Mouse (Mus musculus) forebrain, embryonic 14.5 days (tissue): Measurements from ENCODE around the gene Lmtk2. TPM values are rescaled to one million over a fixed set of nuclear protein-coding genes. Genes with fewer than 3 reads are reported as not detected.

Experiments
- ATAC-seq: fragments of 200-750 bp; cut with Nextera tagmentation; 2 replicates; pipeline ENCODE4 v1.8.0; 2017; ENCODE audit warnings: mild to moderate bottlenecking, moderate library complexity
- DNase-seq: peaks from one replicate; pipeline ENCODE4 v3.0.0-alpha.2; 2015; ENCODE audit warnings: low spot score
- H3K27ac ChIP-seq: fragments of 300-500 bp; sonication (generic); 2 replicates; pipeline ENCODE4 v1.5.1; 2014; ENCODE audit warnings: low read depth, mild to moderate bottlenecking, control low read depth, low read length, moderate library complexity
- H3K27me3 ChIP-seq: fragments of 300-500 bp; sonication (generic); replicated peaks from 2 replicates; pipeline ENCODE4 v1.6.1; 2014; ENCODE audit warnings: low read length, control low read depth, mixed read lengths; ENCODE audit not compliant: control insufficient read depth, insufficient read depth
- H3K36me3 ChIP-seq: fragments of 300-500 bp; sonication (generic); 2 replicates; pipeline ENCODE4 v1.6.1; 2014; ENCODE audit warnings: low read length, control low read depth; ENCODE audit not compliant: control insufficient read depth, insufficient read depth
- H3K4me1 ChIP-seq: fragments of 300-500 bp; sonication (generic); 2 replicates; pipeline ENCODE4 v1.6.1; 2014; ENCODE audit warnings: antibody characterized with exemption, low read length, control low read depth; ENCODE audit not compliant: control insufficient read depth, insufficient read depth
- H3K4me2 ChIP-seq: fragments of 300-500 bp; sonication (generic); 2 replicates; pipeline ENCODE4 v1.6.1; 2014; ENCODE audit warnings: mild to moderate bottlenecking, control low read depth, low read length
- H3K4me3 ChIP-seq: fragments of 300-500 bp; sonication (generic); 2 replicates; pipeline ENCODE4 v1.5.1; 2014; ENCODE audit warnings: low read depth, low read length, control low read depth
- H3K9ac ChIP-seq: fragments of 300-500 bp; sonication (generic); 2 replicates; pipeline ENCODE4 v1.6.1; 2014; ENCODE audit warnings: mild to moderate bottlenecking, low read length, control low read depth, moderate library complexity
- H3K9me3 ChIP-seq: fragments of 300-500 bp; sonication (generic); replicated peaks from 2 replicates; pipeline ENCODE4 v1.6.1; 2016; ENCODE audit warnings: low read length, control low read depth, mixed read lengths; ENCODE audit not compliant: control insufficient read depth
- WGBS: fragments of 180-500 bp; shearing (Covaris S2); extraction: QIAGEN DNeasy Blood & Tissue Kit; methylation state at CpG from one replicate; pipeline ENCODE4 v1.1.7; 2014; 5-methylcytosine and 5-hydroxymethylcytosine counted together
- polyA plus RNA-seq: library from polyadenylated mRNA; unstranded; fragments of >200 nt; fragmentation: Nextera tagmentation; extraction: Ambion mirVana; gene quantifications from 2 replicates; pipeline ENCODE4 v1.2.1, GENCODE M21; 2014

The Lmtk2 gene
- polyA plus RNA-seq, 1 experiment from 2014 or later, result 5.2 TPM

DNA sequence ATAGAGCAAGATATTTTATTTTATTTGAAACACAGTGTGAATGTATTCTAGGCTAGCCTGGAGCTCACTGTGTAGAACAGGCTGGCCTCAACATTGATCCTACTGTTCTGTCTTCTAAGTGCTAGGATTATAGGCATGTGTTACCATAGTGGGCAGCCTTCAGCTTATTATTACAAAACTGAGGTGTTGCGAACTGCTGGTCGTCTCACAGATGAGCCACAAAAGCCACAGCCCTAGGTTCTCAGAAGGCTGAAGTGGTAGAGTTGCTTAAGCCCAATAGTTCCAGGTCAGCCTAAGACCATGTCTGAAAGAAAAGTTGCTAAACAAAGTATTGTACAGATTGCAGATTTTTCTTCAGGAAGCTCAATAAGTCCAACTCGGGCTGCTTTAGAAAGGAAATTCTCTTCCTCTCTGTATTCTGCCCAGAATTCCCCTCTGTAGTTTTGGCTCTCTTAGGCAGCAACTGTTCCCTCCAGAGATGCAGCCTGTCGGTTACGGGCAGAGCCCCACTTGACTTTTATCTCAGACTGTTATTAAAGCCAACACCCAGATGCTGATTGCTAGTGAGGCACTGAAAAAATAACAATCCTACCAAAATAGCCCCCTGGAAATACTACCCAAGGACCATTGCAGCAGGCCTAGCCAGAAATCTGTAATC, 14.9 kb downstream of the Lmtk2 start:
- WGBS, result 79% methylated on average over 5 of the region's 5 CpGs
- ATAC-seq, result no peak
- no peaks in the 10 kb centered on the region for H3K27me3 ChIP-seq
- no peak overlapping the region for H3K9ac ChIP-seq
- H3K4me3 ChIP-seq, result no peak overlapping the region
- H3K9me3 ChIP-seq, result no peaks in the 10 kb centered on the region
- no peaks in the 10 kb centered on the region for H3K36me3 ChIP-seq
- H3K4me2 ChIP-seq, result no peak overlapping the region
- no peak for DNase-seq
- H3K4me1 ChIP-seq, result peaks cover 2% of the 10 kb centered on the region; the same call in 1 of the 2 replicates
- no peak overlapping the region for H3K27ac ChIP-seq

- H3K4me3 ChIP-seq, result no peak overlapping the region
- H3K36me3 ChIP-seq, result no peaks in the 10 kb centered on the region
- no peaks in the 10 kb centered on the region for H3K27me3 ChIP-seq
- no peak overlapping the region for H3K27ac ChIP-seq
- ATAC-seq, result no peak
- WGBS, result 81% methylated on average over 2 of the region's 2 CpGs
- DNase-seq, result no peak
- H3K4me1 ChIP-seq, result peaks cover 2% of the 10 kb centered on the region; the same call in 1 of the 2 replicates
- no peaks in the 10 kb centered on the region for H3K9me3 ChIP-seq
- H3K4me2 ChIP-seq, result no peak overlapping the region
- no peak overlapping the region for H3K9ac ChIP-seq
Observed at GRCm38 (mm10) chr5:144115628-144115977, 15.4 kb downstream of the Lmtk2 start.

DNA sequence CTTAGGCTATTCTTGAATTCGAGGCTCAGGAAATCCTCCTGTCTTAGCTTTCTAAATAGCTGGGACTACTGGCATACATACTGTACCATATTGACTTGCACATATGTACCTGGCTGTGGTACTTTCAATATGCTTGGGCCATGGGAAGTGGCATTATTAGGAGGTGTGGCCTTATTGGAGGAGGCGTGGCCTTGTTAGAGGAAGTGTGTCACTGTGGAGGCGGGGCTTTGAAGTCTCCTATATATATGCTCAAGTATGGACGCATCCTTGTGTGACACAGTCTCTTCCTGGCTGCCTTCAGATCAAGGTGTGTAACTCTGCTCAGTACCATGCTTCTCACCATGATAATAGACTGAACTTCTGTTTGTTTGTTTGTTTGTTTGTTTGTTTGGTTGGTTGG, 18.0 kb downstream of the Lmtk2 start:
- Histone ChIP-seq H3K9ac (no peak overlapping the region), H3K36me3 (no peaks in the 10 kb centered on the region), H3K4me3 (no peak overlapping the region), H3K9me3 (no peaks in the 10 kb centered on the region), H3K27ac (no peak overlapping the region), H3K27me3 (no peaks in the 10 kb centered on the region), H3K4me1 (no peaks in the 10 kb centered on the region), H3K4me2 (no peak overlapping the region)
- DNase-seq (no peak), ATAC-seq (no peak)
- 95% methylated on average over 4 of the region's 4 CpGs for WGBS

DNA sequence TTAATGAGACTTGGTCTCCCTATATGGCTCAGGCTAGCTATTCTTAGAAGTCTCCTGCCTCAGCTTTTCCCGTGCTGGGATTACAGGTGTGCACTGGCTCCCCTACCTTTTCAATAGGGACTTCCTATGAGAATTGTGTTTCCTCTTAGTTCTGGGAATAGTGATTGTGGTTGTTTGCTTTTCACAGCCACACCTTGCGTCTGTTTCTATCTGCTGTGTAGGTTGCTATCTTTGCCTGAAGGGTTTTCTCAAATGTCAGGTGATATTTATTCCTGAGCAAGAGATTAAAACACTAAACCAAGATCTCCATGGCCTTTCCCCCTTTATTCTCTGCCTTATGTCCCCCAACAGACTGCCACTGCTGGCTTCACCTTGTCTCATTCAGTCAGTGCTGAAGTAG, 19.1 kb downstream of the Lmtk2 start:
- H3K27ac ChIP-seq, result no peak overlapping the region

DNA sequence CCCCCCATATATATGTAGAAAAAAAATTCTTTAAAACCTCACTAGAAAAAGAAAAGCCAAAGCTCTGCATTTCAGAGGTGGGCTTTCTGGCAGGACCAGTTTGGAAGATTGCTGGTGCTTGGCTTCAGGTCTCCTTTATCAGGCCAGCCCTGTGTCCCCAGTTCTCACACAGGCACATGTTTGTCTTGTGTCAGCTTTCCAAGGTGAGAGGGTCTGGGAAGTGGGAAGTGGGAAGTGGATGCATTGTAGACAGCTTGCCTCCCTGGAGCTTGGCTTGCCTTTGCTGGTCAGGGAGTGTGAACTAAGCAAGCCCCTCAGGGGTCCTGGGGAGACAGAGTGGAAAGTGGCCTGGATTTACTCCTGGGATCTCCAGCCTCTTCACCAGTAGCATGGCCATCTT, 21.3 kb downstream of the Lmtk2 start:
- peaks cover 8% of the 10 kb centered on the region; the same call in 1 of the 2 replicates for H3K4me1 ChIP-seq
- no peak overlapping the region for H3K4me3 ChIP-seq
- no peak for DNase-seq
- H3K27me3 ChIP-seq, result no peaks in the 10 kb centered on the region
- no peak for ATAC-seq
- no peak overlapping the region for H3K27ac ChIP-seq
- H3K4me2 ChIP-seq, result no peak overlapping the region
- H3K9me3 ChIP-seq, result no peaks in the 10 kb centered on the region
- H3K9ac ChIP-seq, result no peak overlapping the region
- H3K36me3 ChIP-seq, result no peaks in the 10 kb centered on the region

More for the DNA sequence above, 19.1 kb downstream of the Lmtk2 start:
- Histone ChIP-seq H3K36me3 (no peaks in the 10 kb centered on the region), H3K4me2 (no peak overlapping the region), H3K9me3 (no peaks in the 10 kb centered on the region), H3K9ac (no peak overlapping the region), H3K4me3 (no peak overlapping the region), H3K4me1 (no peaks in the 10 kb centered on the region), H3K27me3 (no peaks in the 10 kb centered on the region)
- 89% methylated on average over 2 of the region's 2 CpGs for WGBS
- ATAC-seq (no peak), DNase-seq (no peak)

DNA sequence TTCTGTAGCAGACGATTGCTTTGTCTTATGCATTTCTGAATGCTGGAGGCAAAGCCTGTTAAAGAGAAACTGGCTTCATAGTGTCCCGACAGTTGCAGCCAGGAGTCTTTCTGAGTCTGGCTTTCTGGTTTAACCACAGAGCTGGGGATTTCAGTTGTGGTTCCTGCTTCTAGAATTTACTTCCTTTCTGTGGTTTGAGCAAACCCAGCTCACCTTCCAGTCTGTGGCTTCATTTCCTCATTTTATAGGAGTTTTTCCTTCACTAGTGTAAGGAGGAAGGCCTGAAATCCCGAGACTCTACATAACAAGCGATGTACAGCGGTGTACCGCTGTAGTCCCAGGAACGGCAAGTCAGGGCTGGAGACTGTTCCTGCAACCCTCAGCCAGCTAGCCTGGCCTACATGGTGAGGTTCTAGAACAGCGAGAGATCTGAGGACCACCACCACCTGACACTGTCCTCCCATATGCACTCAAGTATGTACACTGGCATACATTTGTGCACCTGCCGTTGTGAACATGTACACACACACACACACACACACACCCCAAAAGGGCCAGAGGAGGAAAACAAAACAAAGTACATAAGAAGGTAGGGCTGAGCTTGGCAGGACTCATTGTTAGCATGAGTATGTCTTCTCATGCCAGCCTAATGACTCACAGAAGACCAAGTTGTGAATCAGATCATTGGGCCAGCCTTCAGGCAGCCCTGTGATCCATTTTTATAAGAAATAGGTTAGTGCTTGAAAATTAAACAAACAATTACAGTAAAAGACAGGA, 25.9 kb downstream of the Lmtk2 start:
- DNase-seq (no peak), ATAC-seq (no peak)
- Histone ChIP-seq H3K4me2 (no peak overlapping the region), H3K27ac (0 out of 2 replicates have a peak overlapping the region, but pooled peaks have one; percentile 7), H3K27me3 (no peaks in the 10 kb centered on the region), H3K4me1 (peaks cover 8% of the 10 kb centered on the region; the same call in 1 of the 2 replicates), H3K9ac (no peak overlapping the region), H3K9me3 (no peaks in the 10 kb centered on the region), H3K36me3 (peaks cover 16% of the 10 kb centered on the region), H3K4me3 (no peak overlapping the region)
- WGBS, result 74% methylated on average over 9 of the region's 9 CpGs

DNA sequence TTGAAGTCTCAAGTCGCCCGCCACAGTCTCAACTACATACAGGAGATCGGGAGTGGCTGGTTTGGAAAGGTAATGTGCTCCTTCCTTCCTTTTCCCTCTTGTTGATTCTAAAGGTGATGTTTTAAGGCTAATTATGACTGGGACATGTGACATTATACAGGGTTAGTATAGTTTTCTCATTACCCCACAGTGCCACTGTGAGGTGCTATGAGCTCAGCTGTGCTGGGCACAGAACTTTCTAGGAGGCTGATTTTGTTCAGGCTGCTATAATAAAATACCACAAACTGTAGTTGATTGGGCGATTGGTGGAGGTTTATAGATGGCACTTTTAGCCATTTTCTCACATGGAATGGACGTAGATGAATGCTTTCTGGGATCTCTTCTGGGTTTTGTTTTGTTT, 43.3 kb downstream of the Lmtk2 start:
- Histone ChIP-seq H3K4me1 (no peaks in the 10 kb centered on the region), H3K9ac (no peak overlapping the region), H3K4me3 (no peak overlapping the region), H3K9me3 (no peaks in the 10 kb centered on the region), H3K4me2 (no peak overlapping the region), H3K27ac (no peak overlapping the region), H3K27me3 (no peaks in the 10 kb centered on the region), H3K36me3 (peaks cover 37% of the 10 kb centered on the region)
- WGBS, result 97% methylated on average over 5 of the region's 5 CpGs
- DNase-seq, result no peak
- no peak for ATAC-seq

DNA sequence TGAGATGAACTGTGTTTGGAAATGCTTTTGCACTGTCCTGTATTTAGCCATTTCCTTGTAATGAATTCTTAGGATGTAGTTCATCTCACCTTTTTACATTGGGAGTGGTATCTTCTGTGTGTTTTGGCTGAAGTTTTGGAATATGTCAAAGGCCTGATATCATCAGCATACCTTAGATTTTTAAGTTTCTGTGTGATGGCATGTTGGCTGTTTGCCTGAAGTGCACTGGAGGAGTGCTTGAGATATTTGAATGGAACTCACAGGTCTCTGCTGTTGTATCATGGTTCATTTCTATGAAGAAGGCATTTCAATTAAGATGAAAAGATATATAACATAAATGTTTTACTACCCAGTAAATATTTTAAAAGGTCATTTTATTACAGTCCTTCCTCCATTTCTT, 46.7 kb downstream of the Lmtk2 start:
- H3K27ac ChIP-seq, result no peak overlapping the region
- no peak overlapping the region for H3K9ac ChIP-seq
- peaks cover 45% of the 10 kb centered on the region for H3K36me3 ChIP-seq
- H3K9me3 ChIP-seq, result no peaks in the 10 kb centered on the region
- H3K4me3 ChIP-seq, result no peak overlapping the region
- H3K27me3 ChIP-seq, result no peaks in the 10 kb centered on the region
- H3K4me2 ChIP-seq, result no peak overlapping the region
- no peak for ATAC-seq
- no peak for DNase-seq
- H3K4me1 ChIP-seq, result no peaks in the 10 kb centered on the region

DNA sequence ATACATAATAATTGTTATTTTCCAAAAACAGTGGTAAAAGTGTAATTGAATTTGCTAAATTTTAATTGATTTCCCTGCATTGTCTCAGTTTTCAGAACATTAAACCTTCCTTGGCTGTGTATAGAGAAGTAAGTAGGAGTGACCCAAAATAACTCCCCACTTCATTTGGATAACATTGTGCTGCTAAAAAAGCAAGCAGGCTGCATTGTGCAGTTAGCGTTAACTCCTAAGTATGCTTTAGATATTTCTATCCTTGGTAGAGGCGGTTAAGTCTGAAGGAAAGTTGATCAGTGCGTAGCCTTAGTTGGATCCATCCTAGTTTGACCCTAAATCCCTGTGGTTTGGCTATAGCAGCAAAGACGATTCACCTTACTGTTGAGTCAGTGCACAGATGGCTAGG, 49.3 kb downstream of the Lmtk2 start:
- Histone ChIP-seq H3K27me3 (no peaks in the 10 kb centered on the region), H3K4me2 (no peak overlapping the region), H3K27ac (no peak overlapping the region), H3K4me3 (no peak overlapping the region), H3K9ac (no peak overlapping the region), H3K36me3 (peaks cover 39% of the 10 kb centered on the region), H3K4me1 (no peaks in the 10 kb centered on the region), H3K9me3 (no peaks in the 10 kb centered on the region)
- DNase-seq, result no peak
- no peak for ATAC-seq
- 90% methylated on average over 4 of the region's 4 CpGs for WGBS
